Mouse (Mus musculus): ENCODE data around the gene Snx30.
"Not testable (repeated sequence)": the region's sequence is repeated elsewhere in the genome, so short reads cannot be mapped to it uniquely, and the experiment has no call there.

The Snx30 gene

DNA sequence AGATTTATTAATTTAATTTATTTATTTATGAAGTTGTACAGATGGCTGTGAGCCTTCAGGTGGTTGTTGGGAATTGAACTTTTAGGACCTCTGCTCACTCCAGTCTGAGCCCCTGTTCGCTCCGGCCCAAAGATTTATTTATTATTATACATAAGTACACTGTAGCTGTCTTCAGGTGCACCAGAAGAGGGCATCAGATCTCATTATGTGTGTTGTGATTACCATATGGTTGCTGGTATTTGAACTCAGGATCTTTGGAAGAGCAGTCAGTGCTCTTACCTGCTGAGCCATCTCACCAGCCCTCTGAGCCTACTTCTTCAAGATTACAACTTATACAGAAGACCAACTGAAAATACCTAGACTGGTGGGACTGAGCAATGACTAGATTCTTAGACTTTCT is 12.0 kb upstream of the Snx30 start:
- not testable (repeated sequence) for DNase-seq (ENCODE audit: extremely low read depth, low read depth)

DNA sequence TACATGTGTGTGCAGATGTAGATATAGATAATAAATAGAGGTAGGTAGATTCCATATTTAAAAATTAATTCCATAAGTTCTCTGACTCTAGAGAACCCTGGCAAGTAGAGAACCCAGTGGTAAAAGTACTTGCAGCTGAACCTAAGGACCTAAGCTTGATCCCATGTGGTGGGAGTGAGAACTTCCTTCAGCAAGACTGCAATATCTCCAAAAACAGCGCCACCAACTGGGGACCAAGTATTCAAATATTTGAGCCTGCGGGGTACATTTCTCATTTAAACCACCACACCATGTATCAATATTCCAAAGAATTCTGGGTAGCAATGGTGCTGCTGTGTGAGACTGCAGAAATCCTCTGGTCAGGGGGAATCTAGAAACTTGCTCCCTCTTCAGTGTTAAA is 11.5 kb upstream of the Snx30 start:
- DNase-seq (ENCODE audit: extremely low read depth, low read depth), result no peak

DNA sequence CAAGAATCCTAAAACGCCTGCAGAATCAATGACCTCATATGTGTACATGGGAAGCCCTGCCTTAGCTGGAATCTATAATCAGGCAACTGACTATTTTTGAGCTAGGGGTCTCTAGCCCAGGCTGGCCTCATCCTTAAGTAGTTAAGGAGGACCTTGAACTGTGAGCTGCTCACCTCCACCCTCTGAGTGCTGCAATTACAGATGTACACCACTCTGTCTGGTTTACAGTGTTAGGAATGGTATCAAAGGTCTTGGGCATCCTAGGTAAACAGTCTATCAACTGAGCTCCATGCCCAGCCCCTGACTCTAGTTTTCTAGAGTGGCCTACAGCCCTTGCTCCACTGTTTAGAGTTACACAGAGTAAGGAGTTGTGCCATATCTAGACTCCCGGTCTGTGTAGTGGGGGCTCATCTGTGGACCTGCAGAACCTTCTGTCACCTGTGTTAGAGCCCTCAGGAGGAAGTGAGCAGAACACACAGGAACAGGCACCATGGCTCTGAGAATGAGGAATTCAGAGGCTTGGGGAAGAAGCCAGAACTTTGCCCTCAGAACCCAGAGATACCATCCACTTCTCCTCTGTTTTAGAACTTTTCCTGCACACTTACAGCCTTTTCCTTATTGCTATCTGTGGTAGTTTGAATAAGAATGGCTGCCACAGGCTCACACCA is 9.7 kb upstream of the Snx30 start:
- no peak for DNase-seq (ENCODE audit: extremely low read depth, low read depth)

DNA sequence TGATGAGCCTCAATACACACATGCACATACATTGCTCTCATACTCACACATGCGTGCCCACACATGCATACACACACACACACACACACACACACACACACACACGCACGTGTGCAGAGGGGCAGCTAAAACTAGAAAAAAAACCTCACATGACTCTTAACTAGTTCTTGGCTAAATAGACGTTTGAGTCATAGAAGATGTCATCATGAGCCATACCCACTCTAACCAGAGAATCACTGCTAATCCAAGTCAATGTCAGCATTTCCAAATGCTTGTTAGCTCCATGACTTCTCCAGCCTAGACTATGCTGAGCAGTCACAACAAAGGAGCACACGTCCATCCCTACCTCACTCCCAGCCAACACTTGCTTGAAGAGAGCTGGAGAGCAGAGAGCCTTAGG is 5.5 kb upstream of the Snx30 start:
- DNase-seq (ENCODE audit: extremely low read depth, low read depth), result no peak

- DNase-seq (ENCODE audit: extremely low read depth, low read depth), result no peak
These were observed 4.2 kb upstream of the Snx30 start, which contains the start of gene Inip for GRCm38 (mm10) chr4:59801489-59801888. Gene Inip, minus strand, starts transcription at chr4:59801589.

GRCm38 (mm10) chr4:59802107-59802506 is 3.5 kb upstream of the Snx30 start:
- no peak for DNase-seq (ENCODE audit: extremely low read depth, low read depth)

- no peak for DNase-seq (ENCODE audit: extremely low read depth, low read depth)
These were observed 2.8 kb upstream of the Snx30 start for GRCm38 (mm10) chr4:59802792-59803191.

- peak; percentile 81 for DNase-seq (ENCODE audit: extremely low read depth, low read depth)
These were observed 2.3 kb upstream of the Snx30 start for GRCm38 (mm10) chr4:59803358-59803757.

GRCm38 (mm10) chr4:59804754-59805153 is 886 bp upstream of the Snx30 start:
- no peak for DNase-seq (ENCODE audit: extremely low read depth, low read depth)

DNA sequence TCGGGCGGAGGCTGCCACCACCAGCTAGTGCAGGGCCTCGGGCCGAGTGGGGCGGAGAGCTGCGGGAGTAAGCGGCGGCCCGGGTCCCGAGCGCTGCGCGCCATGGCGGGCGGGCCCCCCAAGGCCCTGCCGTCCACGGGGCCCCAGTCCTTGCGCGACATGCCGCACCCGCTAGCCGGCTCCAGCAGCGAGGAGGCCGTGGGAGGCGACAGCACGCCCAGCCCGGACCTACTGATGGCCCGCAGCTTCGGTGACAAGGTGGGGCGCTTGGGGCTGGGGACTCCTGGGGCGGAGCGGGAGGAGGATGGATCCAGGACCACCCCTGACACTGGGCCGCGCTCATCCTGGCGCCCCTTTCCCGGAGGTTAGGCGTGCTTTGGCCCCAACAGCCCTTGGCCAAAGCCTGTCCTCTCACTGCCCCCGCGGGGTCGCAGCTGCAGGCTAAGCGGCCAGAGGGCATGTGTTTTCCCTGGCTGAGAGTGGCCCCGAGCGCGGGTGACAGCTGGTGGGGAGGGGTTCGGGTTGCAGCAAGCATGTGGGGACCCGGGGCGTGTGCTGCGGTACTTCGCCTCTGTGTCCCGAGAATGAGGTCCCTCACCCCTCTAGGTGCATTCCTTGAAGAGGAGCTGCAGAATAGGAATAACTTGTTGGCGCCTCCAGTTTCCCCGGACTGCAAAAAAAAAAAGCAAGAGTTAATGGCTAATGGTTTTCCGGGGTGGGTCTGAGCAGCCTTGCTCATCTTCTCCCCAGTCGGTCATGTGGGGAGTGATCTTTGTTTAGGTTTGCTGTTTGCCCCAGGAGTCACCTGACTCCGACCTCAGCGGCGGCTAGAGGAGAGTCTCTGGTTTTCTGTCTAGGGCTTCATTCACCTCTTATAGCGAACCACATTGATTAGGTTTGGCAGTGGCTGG is 583 bp downstream of the Snx30 start:
- DNase-seq (ENCODE audit: extremely low read depth, low read depth), result no peak

GRCm38 (mm10) chr4:59806879-59807195 is 1.2 kb downstream of the Snx30 start:
- no peak for DNase-seq (ENCODE audit: extremely low read depth, low read depth)

GRCm38 (mm10) chr4:59807521-59807920 is 1.9 kb downstream of the Snx30 start:
- DNase-seq (ENCODE audit: extremely low read depth, low read depth), result no peak

GRCm38 (mm10) chr4:59808396-59808795 is 2.8 kb downstream of the Snx30 start:
- DNase-seq (ENCODE audit: extremely low read depth, low read depth), result no peak

DNA sequence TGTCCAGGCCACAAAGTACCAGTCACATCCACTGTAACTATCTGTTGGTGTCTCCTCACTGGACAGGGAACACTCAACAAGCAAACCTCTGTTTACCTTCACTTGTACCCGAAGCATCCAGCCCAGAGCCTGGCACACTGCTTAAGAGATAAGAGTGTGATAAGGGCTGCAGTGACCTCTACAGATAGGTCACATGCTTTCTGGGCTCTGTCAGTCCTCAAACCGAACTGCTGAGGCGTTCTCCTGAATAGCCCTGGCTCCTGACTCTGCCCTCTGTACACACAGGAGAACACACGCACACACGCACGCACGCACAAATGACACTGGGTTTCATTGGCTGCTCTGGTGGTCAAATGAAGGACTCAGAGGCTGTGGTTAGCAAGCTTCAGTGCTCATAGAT is 8.5 kb downstream of the Snx30 start:
- DNase-seq (ENCODE audit: extremely low read depth, low read depth), result no peak

DNA sequence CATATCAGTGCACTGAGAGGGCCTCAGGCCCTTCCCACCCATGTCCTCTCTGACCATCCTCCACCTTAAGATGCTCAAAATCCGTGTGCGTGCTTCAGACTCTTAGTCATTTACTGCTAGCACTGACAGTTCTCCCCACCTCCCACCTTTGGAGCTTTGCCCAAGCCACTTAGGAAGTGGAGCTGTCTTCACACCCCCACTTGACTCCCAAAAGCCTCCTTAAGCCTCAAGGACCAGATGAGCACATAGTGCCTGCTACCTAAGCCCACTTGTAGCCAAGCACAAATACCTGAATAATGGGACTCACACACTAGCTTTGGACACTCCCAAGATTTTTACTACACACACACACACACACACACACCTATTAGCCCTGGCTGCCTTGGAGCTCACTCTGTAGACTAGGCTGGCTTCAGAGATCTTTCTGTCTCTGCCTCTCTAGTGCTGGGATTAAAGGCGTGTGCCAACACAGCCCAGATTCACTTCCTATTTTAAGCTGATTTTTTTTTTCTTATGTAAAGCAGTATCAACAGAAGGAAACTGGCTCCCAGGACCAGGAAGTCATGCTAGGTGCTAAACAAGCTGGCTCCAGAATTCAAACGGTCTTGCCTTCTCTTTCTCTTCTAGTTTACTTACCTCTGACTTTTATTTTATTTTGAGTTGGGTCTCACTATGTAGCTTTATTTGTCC is 9.6 kb downstream of the Snx30 start:
- no peak for DNase-seq (ENCODE audit: extremely low read depth, low read depth)

DNA sequence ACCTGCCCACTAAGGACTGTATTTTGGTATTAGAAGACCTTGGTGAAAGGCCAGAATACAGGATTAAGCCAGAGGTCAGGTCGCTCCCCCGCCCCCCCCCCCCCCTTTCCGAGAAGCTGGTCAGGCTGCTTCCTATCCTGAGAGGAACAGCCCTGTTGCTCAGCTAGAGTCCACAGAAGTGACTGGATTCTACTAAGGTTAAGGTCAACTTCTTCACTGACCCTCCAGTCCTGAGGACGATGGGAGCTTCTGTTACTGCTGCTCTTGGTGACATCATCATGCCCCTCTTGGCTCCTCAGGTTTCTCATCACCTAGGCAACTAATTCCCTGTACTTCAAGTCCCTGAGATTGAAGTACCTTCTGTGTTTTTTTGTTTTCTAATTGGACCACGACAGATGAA is 10.4 kb downstream of the Snx30 start:
- no peak for DNase-seq (ENCODE audit: extremely low read depth, low read depth)

- DNase-seq (ENCODE audit: extremely low read depth, low read depth), result no peak
These were observed 10.8 kb downstream of the Snx30 start for GRCm38 (mm10) chr4:59816477-59816876.

DNA sequence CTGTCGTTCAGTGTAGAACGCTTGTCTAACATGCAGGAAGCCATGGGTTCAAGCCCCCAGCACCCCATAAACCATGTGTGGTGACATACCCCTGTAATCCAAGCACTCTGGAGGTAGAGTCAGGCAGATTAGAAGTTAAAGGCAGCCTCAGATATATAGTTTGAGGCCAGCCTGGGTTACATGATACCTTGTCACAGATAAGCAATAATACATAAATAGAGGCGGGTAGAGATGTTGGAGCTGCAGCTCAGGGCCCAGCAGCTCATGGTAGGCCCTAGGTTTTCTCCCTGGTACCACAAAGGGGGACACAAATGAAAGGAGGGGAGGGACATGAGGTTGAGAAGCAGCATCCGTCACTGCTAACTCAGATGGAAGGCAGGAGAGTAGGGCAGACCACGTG is 12.2 kb downstream of the Snx30 start:
- no peak for DNase-seq (ENCODE audit: extremely low read depth, low read depth)

GRCm38 (mm10) chr4:59818498-59818897 is 12.9 kb downstream of the Snx30 start:
- DNase-seq (ENCODE audit: extremely low read depth, low read depth), result no peak

GRCm38 (mm10) chr4:59819054-59819472 is 13.4 kb downstream of the Snx30 start:
- no peak for DNase-seq (ENCODE audit: extremely low read depth, low read depth)

- no peak for DNase-seq (ENCODE audit: extremely low read depth, low read depth)
These were observed 13.9 kb downstream of the Snx30 start for GRCm38 (mm10) chr4:59819477-59820022.

GRCm38 (mm10) chr4:59821516-59821915 is 15.9 kb downstream of the Snx30 start:
- no peak for DNase-seq (ENCODE audit: extremely low read depth, low read depth)
